ENCODE assay signal across 8 mouse cellular contexts in genomic region chr15:98805324-98806040, GRCm38 (mm10). TPM values are rescaled to one million over a fixed set of nuclear protein-coding genes. Genes with fewer than 3 reads are reported as not detected.
A peak's percentile ranks its signal among the peaks of the same experiment; 100 is the strongest.
DNase-seq lines count a peak whose midpoint lies in the region; ATAC-seq and TF ChIP-seq lines count a peak whose summit lies in the region.

No protein-coding gene starts in this region.

- WGBS in forebrain, embryonic 12.5 days = under 1% methylated on average over 57 of the region's 64 CpGs
- WGBS in heart, postnatal 0 days = 3% methylated on average over 64 of the region's 64 CpGs
- 2% methylated on average over 62 of the region's 64 CpGs for WGBS in liver, postnatal 0 days (ENCODE audit: insufficient replicate concordance)
- WGBS in neural tube, embryonic 13.5 days = 2% methylated on average over 64 of the region's 64 CpGs

- no peak overlapping the region for H3K27ac ChIP-seq in forebrain, embryonic 12.5 days
- H3K27ac ChIP-seq in heart, postnatal 0 days (ENCODE audit: low read depth) = no peak overlapping the region
- H3K27ac ChIP-seq in liver, postnatal 0 days (ENCODE audit: low read depth) = no peak overlapping the region
- no peak overlapping the region for H3K27ac ChIP-seq in neural tube, embryonic 13.5 days (replicated peaks)

- no peak for TF ChIP-seq EP300 in heart, postnatal 0 days (IDR thresholded peaks at IDR 0.05; ENCODE audit: low read depth)
- no peak for TF ChIP-seq EP300 in liver, postnatal 0 days (IDR thresholded peaks at IDR 0.05; ENCODE audit: low read depth)

- ATAC-seq in forebrain, embryonic 12.5 days (ENCODE audit: low FRiP score) = peak; percentile 54
- peak; percentile 22; the same call in 1 of the 2 replicates for ATAC-seq in heart, postnatal 0 days (ENCODE audit: insufficient read depth, low read depth)
- no peak; the same call in 1 of the 2 replicates for ATAC-seq in liver, postnatal 0 days
- peak; percentile 11; the same call in 1 of the 2 replicates for ATAC-seq in neural tube, embryonic 13.5 days (ENCODE audit: low read depth)

- no peaks in the 10 kb centered on the region for H3K36me3 ChIP-seq in forebrain, embryonic 12.5 days (replicated peaks)
- no peaks in the 10 kb centered on the region for H3K36me3 ChIP-seq in heart, postnatal 0 days (replicated peaks; ENCODE audit: control insufficient read depth, insufficient read depth, low read length)
- H3K36me3 ChIP-seq in liver, postnatal 0 days (replicated peaks; ENCODE audit: insufficient read depth, low read length) = no peaks in the 10 kb centered on the region
- no peaks in the 10 kb centered on the region for H3K36me3 ChIP-seq in neural tube, embryonic 13.5 days

- TF ChIP-seq CTCF in heart, postnatal 0 days (IDR thresholded peaks at IDR 0.05; ENCODE audit: low read depth) = peak; percentile 68
- peak; percentile 66 for TF ChIP-seq CTCF in liver, postnatal 0 days (IDR thresholded peaks at IDR 0.05; ENCODE audit: low read depth)

- H3K27me3 ChIP-seq in forebrain, embryonic 12.5 days = peaks cover 97% of the 10 kb centered on the region
- H3K27me3 ChIP-seq in heart, postnatal 0 days (ENCODE audit: control insufficient read depth, insufficient read depth, low read length) = peaks cover 85% of the 10 kb centered on the region
- H3K27me3 ChIP-seq in liver, postnatal 0 days (ENCODE audit: insufficient read depth, low read length) = peaks cover 95% of the 10 kb centered on the region
- H3K27me3 ChIP-seq in neural tube, embryonic 13.5 days = peaks cover 100% of the 10 kb centered on the region

- H3K9ac ChIP-seq in forebrain, embryonic 12.5 days = peak overlapping the region; percentile 63
- no peak overlapping the region; the same call in 1 of the 2 replicates for H3K9ac ChIP-seq in heart, postnatal 0 days (replicated peaks; ENCODE audit: low read depth, low read length)
- H3K9ac ChIP-seq in liver, postnatal 0 days (replicated peaks) = no peak overlapping the region; the same call in 1 of the 2 replicates
- peak overlapping the region; percentile 63 for H3K9ac ChIP-seq in neural tube, embryonic 13.5 days

- no peaks in the 10 kb centered on the region for H3K9me3 ChIP-seq in forebrain, embryonic 12.5 days
- no peaks in the 10 kb centered on the region for H3K9me3 ChIP-seq in heart, postnatal 0 days (replicated peaks; ENCODE audit: control insufficient read depth, low read length)
- H3K9me3 ChIP-seq in liver, postnatal 0 days (ENCODE audit: low read length) = no peaks in the 10 kb centered on the region
- no peaks in the 10 kb centered on the region for H3K9me3 ChIP-seq in neural tube, embryonic 13.5 days

- DNase-seq in urinary bladder, postnatal 14 days (ENCODE audit: low spot score) = peak; percentile 76
- DNase-seq in urinary bladder, postnatal 10 days (ENCODE audit: low spot score) = no peak
- DNase-seq in heart, postnatal 0 days (ENCODE audit: low spot score) = peak; percentile 73
- peak; percentile 61 to 89 for DNase-seq in kidney, postnatal 36 days
- peak; percentile 67 for DNase-seq in liver, postnatal 0 days
- DNase-seq in thymus, postnatal 14 days = peak; percentile 55

- peak overlapping the region; percentile 42 for H3K4me3 ChIP-seq in forebrain, embryonic 12.5 days (replicated peaks)
- H3K4me3 ChIP-seq in heart, postnatal 0 days (ENCODE audit: low read depth, low read length) = peak overlapping the region; percentile 50
- H3K4me3 ChIP-seq in liver, postnatal 0 days (ENCODE audit: low read depth, low read length) = peak overlapping the region; percentile 27
- H3K4me3 ChIP-seq in neural tube, embryonic 13.5 days = peak overlapping the region; percentile 44

- peak overlapping the region; percentile 75 for H3K4me2 ChIP-seq in forebrain, embryonic 12.5 days
- H3K4me2 ChIP-seq in heart, postnatal 0 days (ENCODE audit: low read depth, low read length) = peak overlapping the region; percentile 74
- peak overlapping the region; percentile 67 for H3K4me2 ChIP-seq in liver, postnatal 0 days (ENCODE audit: low read depth, low read length)
- H3K4me2 ChIP-seq in neural tube, embryonic 13.5 days = peak overlapping the region; percentile 71

- H3K4me1 ChIP-seq in forebrain, embryonic 12.5 days = peaks cover 51% of the 10 kb centered on the region
- peaks cover 28% of the 10 kb centered on the region for H3K4me1 ChIP-seq in heart, postnatal 0 days (ENCODE audit: control insufficient read depth, insufficient read depth)
- peaks cover 27% of the 10 kb centered on the region for H3K4me1 ChIP-seq in liver, postnatal 0 days (ENCODE audit: insufficient read depth)
- peaks cover 49% of the 10 kb centered on the region for H3K4me1 ChIP-seq in neural tube, embryonic 13.5 days (replicated peaks)

RNA-seq across cellular contexts. Expression of gene Ddn, which starts 3.8 kb away (rescaled TPM):
- 0.22 TPM in 1 of 2 replicates, not detected in the other for polyA plus RNA-seq in forebrain, embryonic 12.5 days (2016; fragmentation: Nextera tagmentation; extraction: Ambion mirVana)
- 1.4 and 1.9 TPM in 2 replicates for total RNA-seq in heart, postnatal 0 days (2014; rRNA removed; ENCODE audit: low replicate concordance)
- polyA plus RNA-seq in heart, postnatal 0 days (2015; fragmentation: Nextera tagmentation; extraction: Ambion mirVana) = 0.11 TPM in 2 replicates
- not detected in 2 replicates for polyA plus RNA-seq in liver, postnatal 0 days (2015; fragmentation: Nextera tagmentation; extraction: Ambion mirVana)
- 0.50 TPM in 2 replicates for polyA plus RNA-seq in neural tube, embryonic 13.5 days (2015; fragmentation: Nextera tagmentation; extraction: Ambion mirVana)

RNA-seq across cellular contexts. Expression of gene Wnt1, which starts 15.8 kb away (rescaled TPM):
- polyA plus RNA-seq in forebrain, embryonic 12.5 days (2016; fragmentation: Nextera tagmentation; extraction: Ambion mirVana) = 0.18 and 0.61 TPM in 2 replicates
- not detected in 2 replicates for total RNA-seq in heart, postnatal 0 days (2014; rRNA removed; ENCODE audit: low replicate concordance)
- not detected in 2 replicates for polyA plus RNA-seq in heart, postnatal 0 days (2015; fragmentation: Nextera tagmentation; extraction: Ambion mirVana)
- polyA plus RNA-seq in liver, postnatal 0 days (2015; fragmentation: Nextera tagmentation; extraction: Ambion mirVana) = not detected in 2 replicates
- polyA plus RNA-seq in neural tube, embryonic 13.5 days (2015; fragmentation: Nextera tagmentation; extraction: Ambion mirVana) = 3.6 and 3.9 TPM in 2 replicates

RNA-seq across cellular contexts. Expression of gene Prkag1, which starts 25.8 kb away (rescaled TPM):
- polyA plus RNA-seq in forebrain, embryonic 12.5 days (2016; fragmentation: Nextera tagmentation; extraction: Ambion mirVana) = 85.2 and 89.4 TPM in 2 replicates
- 115 and 134 TPM in 2 replicates for total RNA-seq in heart, postnatal 0 days (2014; rRNA removed; ENCODE audit: low replicate concordance)
- 113 and 114 TPM in 2 replicates for polyA plus RNA-seq in heart, postnatal 0 days (2015; fragmentation: Nextera tagmentation; extraction: Ambion mirVana)
- polyA plus RNA-seq in liver, postnatal 0 days (2015; fragmentation: Nextera tagmentation; extraction: Ambion mirVana) = 42.0 and 47.4 TPM in 2 replicates
- 71.8 and 79.4 TPM in 2 replicates for polyA plus RNA-seq in neural tube, embryonic 13.5 days (2015; fragmentation: Nextera tagmentation; extraction: Ambion mirVana)

RNA-seq across cellular contexts. Expression of gene Wnt10b, which starts 27.5 kb away (rescaled TPM):
- polyA plus RNA-seq in forebrain, embryonic 12.5 days (2016; fragmentation: Nextera tagmentation; extraction: Ambion mirVana) = 0.18 and 0.24 TPM in 2 replicates
- not detected in 2 replicates for total RNA-seq in heart, postnatal 0 days (2014; rRNA removed; ENCODE audit: low replicate concordance)
- polyA plus RNA-seq in heart, postnatal 0 days (2015; fragmentation: Nextera tagmentation; extraction: Ambion mirVana) = 0.07 TPM in 1 of 2 replicates, not detected in the other
- 0.04 and 0.08 TPM in 2 replicates for polyA plus RNA-seq in liver, postnatal 0 days (2015; fragmentation: Nextera tagmentation; extraction: Ambion mirVana)
- not detected in 2 replicates for polyA plus RNA-seq in neural tube, embryonic 13.5 days (2015; fragmentation: Nextera tagmentation; extraction: Ambion mirVana)

RNA-seq across cellular contexts. Expression of gene Arf3, which starts 42.5 kb away (rescaled TPM):
- 58.2 and 58.3 TPM in 2 replicates for polyA plus RNA-seq in forebrain, embryonic 12.5 days (2016; fragmentation: Nextera tagmentation; extraction: Ambion mirVana)
- total RNA-seq in heart, postnatal 0 days (2014; rRNA removed; ENCODE audit: low replicate concordance) = 27.6 and 28.7 TPM in 2 replicates
- 15.9 and 17.3 TPM in 2 replicates for polyA plus RNA-seq in heart, postnatal 0 days (2015; fragmentation: Nextera tagmentation; extraction: Ambion mirVana)
- polyA plus RNA-seq in liver, postnatal 0 days (2015; fragmentation: Nextera tagmentation; extraction: Ambion mirVana) = 9.6 and 10.4 TPM in 2 replicates
- 71.9 and 74.9 TPM in 2 replicates for polyA plus RNA-seq in neural tube, embryonic 13.5 days (2015; fragmentation: Nextera tagmentation; extraction: Ambion mirVana)

Comparison
In these comparisons a context has a peak if more than half of its experiments do, and no peak if none do; other contexts are left out.
1. H3K9ac ChIP-seq: peak in forebrain, embryonic 12.5 days (single experiment) and neural tube, embryonic 13.5 days (single experiment); none in heart, postnatal 0 days (single experiment) and liver, postnatal 0 days (single experiment).
2. Peak in every context shown above with its lines, with median percentiles within 50 percentile points of each other: H3K4me2 ChIP-seq and H3K4me3 ChIP-seq.